Mouse (Mus musculus) spleen, adult 12 weeks (tissue): ENCODE results near the gene Hmgb1.

ENCODE experiments used
- DNase-seq: peaks from one replicate; pipeline ENCODE4 v3.0.0; 2022; ENCODE audit warnings: low spot score

Hmgb1 gene

DNA sequence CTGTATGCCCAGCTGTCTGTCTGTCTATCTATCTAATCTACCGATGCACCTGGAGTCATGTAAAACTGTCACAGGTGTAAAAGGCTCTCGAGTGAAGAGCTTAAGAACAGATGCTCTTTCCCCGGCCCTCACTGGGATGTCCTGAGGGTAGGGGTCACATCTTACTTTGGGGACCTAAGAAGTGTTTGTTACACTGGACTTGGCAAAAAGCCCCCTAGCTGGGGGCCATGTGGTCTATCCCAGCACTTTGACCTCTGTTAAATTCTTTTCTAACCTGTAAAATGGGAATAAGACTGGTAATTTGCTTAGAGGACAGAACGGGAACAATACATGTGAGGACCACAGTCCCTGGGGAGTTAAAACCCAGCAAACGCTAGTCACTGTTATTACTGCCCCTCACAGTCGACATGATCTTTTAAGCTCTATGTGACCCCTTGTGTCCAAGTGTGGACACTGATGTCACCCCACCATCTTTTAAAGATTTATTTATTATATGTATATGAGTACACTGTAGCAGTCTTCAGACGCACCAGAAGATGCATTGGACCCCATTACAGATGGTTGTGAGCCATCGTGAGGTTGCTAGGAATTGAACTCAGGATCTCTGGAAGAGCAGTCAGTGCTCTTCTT, 80.1 kb downstream of the Hmgb1 start:
- DNase-seq: no peak

DNA sequence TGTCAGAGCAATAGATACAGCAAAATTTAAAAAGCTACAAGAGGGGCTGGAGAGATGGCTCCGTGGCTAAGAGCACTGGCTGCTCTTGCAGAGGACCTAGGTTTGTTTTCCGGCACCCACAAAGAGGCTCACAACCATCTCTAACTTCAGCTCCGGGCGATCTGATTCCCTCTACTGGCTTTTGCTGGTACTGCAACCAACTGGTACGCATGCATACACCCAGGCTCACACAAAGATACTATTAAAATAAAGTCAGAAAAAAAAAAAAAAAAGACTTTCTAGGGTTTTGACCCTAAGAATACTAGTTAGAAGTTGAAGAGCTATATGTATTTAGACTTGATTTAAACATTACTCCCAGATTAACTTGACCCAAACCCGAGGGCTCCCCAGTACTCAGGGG, 82.4 kb downstream of the Hmgb1 start:
- no peak for DNase-seq

- DNase-seq: no peak
Observed at GRCm38 (mm10) chr5:149100091-149100490, 84.2 kb downstream of the Hmgb1 start.

GRCm38 (mm10) chr5:149099009-149099408, 85.3 kb downstream of the Hmgb1 start:
- no peak for DNase-seq

GRCm38 (mm10) chr5:149097841-149098240, 86.4 kb downstream of the Hmgb1 start:
- DNase-seq: no peak

DNA sequence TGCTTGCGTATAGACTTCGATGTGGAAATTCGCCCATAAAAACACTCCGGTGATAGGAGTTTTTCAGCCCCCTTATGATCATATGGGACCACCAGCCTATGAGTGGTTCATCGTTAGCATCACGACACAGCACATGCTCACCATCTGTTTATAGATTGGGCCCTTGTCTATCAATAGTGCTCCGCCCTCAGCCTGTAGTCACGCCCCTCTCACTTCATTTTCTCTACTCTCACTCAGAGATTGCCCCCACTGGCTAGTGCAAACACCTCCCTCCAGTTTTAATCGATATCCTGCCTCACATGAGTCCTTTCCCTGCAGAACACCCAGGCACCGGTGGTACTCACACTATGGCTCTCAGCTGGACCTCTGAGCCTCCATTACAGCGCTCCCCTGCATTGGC, 88.0 kb downstream of the Hmgb1 start:
- DNase-seq: no peak

GRCm38 (mm10) chr5:149092926-149093325, 91.4 kb downstream of the Hmgb1 start:
- no peak for DNase-seq

GRCm38 (mm10) chr5:149092526-149092925, 91.8 kb downstream of the Hmgb1 start:
- DNase-seq: no peak

- DNase-seq: no peak
Observed at GRCm38 (mm10) chr5:149091256-149091655, 93.0 kb downstream of the Hmgb1 start.

GRCm38 (mm10) chr5:149089860-149090259, 94.4 kb downstream of the Hmgb1 start:
- DNase-seq: no peak

GRCm38 (mm10) chr5:149089456-149089855, 94.8 kb downstream of the Hmgb1 start:
- DNase-seq: no peak

DNA sequence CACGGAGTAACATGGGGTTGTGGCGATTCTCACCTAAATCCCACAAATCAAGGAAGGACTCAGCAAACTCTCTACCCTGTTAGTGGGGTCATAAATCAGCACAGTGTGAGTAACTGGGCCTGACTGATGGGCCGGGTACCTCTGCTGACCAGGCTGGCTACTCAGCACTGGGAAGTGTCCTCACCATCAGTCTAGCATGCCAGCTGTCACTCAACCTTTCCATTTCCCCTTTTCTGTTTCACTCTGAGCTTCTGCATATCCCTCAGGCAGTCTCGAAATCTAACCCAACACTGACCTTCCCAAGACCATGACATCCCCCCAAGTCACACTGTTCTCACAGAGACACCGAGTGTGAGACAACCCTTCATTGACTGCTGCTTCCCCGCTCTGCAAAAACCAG, 95.4 kb downstream of the Hmgb1 start:
- no peak for DNase-seq

DNA sequence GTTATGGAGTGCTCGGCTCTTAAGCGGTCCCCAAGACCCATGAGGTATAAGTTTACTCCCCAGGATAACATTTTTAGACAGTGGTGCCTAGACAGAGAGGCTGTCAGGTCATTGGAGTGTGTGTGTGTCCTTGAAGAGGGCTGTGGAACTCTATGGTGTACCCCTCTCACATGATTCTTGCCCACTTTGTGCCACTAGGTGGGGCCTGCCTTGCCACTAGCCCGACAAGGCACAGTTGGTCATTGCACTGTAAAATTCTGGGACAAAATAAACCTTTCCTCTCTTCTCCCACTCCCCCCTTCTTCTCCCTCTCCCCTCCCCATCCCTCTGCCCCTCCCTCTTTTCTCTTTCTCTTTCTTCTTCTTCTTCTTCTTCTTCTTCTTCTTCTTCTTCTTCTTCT, 96.1 kb downstream of the Hmgb1 start:
- DNase-seq: no peak

GRCm38 (mm10) chr5:149086382-149087244, 97.7 kb downstream of the Hmgb1 start:
- DNase-seq: peak; percentile 56

DNA sequence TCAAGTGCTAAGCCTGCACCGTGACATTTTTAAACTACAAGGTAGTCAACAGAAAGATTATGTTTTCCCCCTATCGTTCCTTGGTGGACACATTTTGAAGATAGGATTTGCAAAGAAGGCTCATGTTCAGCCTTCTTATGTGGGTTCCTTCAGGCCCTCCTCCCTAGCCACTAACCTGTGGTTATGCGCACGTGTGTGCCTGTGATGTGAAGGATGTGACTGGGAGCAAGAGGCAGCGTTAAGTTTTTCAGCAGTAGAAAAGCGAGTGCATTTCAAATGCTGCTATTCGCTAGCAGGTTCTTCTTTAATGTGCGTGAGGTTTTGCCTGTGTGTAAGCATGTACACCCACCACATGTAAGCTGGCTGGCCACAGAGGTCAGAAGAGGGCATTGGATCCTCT, 103.8 kb downstream of the Hmgb1 start:
- DNase-seq: no peak

DNA sequence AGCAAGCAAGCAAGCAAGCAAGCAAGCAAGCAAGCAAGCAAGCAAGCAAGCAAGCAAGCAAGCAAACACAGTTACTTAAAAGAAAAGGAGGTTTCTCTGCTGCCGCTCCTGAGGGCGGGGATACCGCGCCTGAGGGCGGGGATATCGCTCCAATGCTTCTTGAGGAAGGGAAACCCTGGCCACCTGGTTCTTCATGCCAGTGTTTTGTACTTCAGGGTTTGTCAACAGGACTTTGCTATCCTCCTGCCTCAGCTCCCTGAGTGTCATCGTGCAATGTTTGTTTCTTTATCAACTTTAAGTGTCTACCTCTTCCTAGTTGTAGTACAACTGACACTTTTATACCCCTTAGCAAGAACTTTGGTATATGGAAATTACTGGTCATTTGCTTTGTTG, 104.5 kb downstream of the Hmgb1 start:
- DNase-seq: no peak

DNA sequence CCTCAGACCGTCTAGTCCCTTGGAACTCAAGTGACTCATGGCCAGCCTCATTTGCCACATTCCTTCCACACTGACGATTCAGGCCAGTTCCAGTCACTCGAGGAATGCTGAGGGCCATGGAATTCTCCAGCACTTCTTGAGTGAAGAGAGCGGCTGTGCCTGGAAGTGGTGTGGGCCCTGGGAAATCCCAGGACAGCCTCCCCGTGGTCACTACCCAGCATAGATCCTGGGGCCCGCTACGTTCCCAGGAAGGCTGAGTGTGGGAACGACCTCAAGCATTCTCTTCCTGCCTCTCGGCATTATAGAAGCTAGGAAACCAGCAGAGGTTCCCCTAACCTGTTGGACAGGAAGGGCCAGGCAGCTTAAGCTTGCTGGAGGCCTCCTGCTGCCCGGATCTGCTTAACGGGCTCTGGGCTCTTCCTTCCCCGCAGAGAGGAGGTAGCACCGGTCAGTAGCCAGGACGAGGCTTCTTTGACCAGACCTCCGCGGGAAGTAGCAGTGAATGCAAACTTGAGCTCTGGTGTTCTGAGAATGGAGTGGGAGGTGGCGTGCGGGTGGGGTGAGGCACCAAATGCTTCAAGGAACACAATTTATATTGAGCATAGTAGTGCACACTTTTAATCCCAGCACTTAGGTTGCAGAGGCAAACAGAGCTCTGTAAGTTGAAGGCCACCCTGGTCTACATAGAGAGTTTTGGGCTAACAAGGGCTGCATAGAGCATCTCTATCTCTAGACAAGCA, 105.1 kb downstream of the Hmgb1 start:
- no peak for DNase-seq

GRCm38 (mm10) chr5:149077136-149077535, 107.2 kb downstream of the Hmgb1 start:
- no peak for DNase-seq

GRCm38 (mm10) chr5:149071546-149071945, 112.7 kb downstream of the Hmgb1 start:
- DNase-seq: no peak

GRCm38 (mm10) chr5:149068745-149069144, 115.5 kb downstream of the Hmgb1 start:
- no peak for DNase-seq

DNA sequence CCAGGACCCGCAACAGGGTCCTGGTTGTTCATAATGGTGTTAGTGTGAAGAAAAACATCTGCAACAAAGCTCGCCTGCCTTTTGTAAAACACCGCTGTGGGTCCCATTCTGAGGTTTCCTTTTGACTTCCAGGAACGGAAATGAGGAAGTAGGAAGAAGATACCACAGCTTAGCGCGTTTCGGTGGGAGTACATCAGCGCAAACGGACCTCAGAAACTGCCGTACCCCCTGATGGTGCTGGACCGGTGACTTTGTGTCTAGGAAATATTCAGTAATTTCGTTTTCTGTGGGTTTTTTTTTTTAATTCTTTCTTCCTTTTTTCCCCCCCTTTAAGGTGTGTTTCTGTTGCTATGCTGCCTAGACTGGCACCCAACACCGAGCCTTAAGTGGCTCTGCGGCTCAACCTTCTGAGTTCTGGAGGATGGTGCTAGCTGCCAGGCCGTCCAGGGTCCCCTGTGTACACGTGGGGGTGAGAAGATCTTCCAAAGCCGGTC, 116.0 kb downstream of the Hmgb1 start:
- DNase-seq: no peak

DNA sequence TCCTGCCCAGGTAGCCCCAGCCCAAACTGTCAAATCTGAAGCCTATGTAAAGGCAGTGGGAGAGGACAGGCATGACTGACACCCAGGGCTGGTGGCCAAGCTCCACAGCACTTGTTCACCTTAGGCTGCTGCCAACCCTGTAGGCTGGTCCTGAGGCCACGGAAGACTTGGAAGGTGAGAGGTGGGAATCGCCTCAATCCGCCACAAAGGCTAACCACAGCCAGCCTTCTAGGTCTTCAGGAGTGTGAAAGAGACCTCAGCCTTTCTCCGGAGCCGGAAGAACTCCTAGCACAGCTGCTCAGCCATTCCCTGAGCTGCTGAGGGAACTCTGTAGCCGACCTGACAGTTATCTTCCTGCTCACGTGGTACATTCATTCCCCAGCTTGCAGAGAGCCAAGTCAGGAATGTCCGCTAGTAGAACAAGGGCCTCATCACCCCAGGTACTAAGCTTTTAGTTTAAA, 116.8 kb downstream of the Hmgb1 start:
- peak; percentile 12 for DNase-seq

DNA sequence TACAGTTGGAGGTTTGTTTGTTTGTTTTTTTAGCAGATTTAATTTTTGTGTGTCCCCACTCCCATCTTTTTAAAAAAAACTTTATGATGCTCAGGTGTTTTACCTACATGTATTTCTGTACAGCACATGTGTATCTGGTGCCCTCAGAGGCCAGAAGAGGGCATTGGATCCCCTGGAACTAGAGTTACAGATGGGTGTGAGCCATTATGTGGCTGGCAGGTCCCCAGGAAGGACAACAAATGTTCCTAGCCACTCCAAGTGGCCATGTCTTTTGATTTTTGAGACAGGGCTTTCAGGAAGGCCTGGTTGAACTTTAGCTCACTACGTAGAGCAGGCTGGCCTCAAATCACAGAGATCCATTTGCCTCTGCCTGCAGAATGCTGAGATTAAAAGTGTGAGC, 121.5 kb downstream of the Hmgb1 start:
- no peak for DNase-seq
